Mouse (Mus musculus) intestine, embryonic 15.5 days (tissue): ENCODE measurements around the gene Inppl1. TPM values are rescaled to one million over a fixed set of nuclear protein-coding genes. Genes with fewer than 3 reads are reported as not detected.

Experiments
- ATAC-seq: fragments of 200-750 bp; cut with Nextera tagmentation; 2 replicates; pipeline ENCODE4 v1.8.0; 2017; ENCODE audit warnings: moderate TSS enrichment, moderate library complexity
- H3K27ac ChIP-seq: fragments of 300-500 bp; sonication (generic); 2 replicates; pipeline ENCODE4 v1.5.1; 2015; ENCODE audit warnings: mild to moderate bottlenecking, inconsistent platforms
- H3K27me3 ChIP-seq: fragments of 300-500 bp; sonication (generic); replicated peaks from 2 replicates; pipeline ENCODE4 v1.6.1; 2015; ENCODE audit warnings: inconsistent platforms
- H3K36me3 ChIP-seq: fragments of 300-500 bp; sonication (generic); 2 replicates; pipeline ENCODE4 v1.6.1; 2015; ENCODE audit warnings: inconsistent platforms
- H3K4me1 ChIP-seq: fragments of 300-500 bp; sonication (generic); replicated peaks from 2 replicates; pipeline ENCODE4 v1.6.1; 2015; ENCODE audit warnings: inconsistent platforms
- H3K4me2 ChIP-seq: fragments of 300-500 bp; sonication (generic); replicated peaks from 2 replicates; pipeline ENCODE4 v1.6.1; 2015; ENCODE audit warnings: mild to moderate bottlenecking, inconsistent platforms
- H3K4me3 ChIP-seq: fragments of 300-500 bp; sonication (generic); replicated peaks from 2 replicates; pipeline ENCODE4 v1.5.1; 2015; ENCODE audit warnings: inconsistent platforms
- H3K9ac ChIP-seq: fragments of 300-500 bp; sonication (generic); 2 replicates; pipeline ENCODE4 v1.6.1; 2015; ENCODE audit warnings: inconsistent platforms
- H3K9me3 ChIP-seq: fragments of 300-500 bp; sonication (generic); 2 replicates; pipeline ENCODE4 v1.6.1; 2016; ENCODE audit warnings: inconsistent platforms
- WGBS: fragments of 180-500 bp; shearing (Covaris S2); methylation state at CpG from one replicate; pipeline ENCODE4 v1.1.7; 2015; 5-methylcytosine and 5-hydroxymethylcytosine counted together
- polyA plus RNA-seq: library from polyadenylated mRNA; unstranded; fragments of >200 nt; fragmentation: Nextera tagmentation; extraction: Ambion mirVana; gene quantifications from 2 replicates; pipeline ENCODE4 v1.2.1, GENCODE M21; 2015

Gene Inppl1
- polyA plus RNA-seq, 1 experiment from 2014 or later = 35.4 TPM

DNA sequence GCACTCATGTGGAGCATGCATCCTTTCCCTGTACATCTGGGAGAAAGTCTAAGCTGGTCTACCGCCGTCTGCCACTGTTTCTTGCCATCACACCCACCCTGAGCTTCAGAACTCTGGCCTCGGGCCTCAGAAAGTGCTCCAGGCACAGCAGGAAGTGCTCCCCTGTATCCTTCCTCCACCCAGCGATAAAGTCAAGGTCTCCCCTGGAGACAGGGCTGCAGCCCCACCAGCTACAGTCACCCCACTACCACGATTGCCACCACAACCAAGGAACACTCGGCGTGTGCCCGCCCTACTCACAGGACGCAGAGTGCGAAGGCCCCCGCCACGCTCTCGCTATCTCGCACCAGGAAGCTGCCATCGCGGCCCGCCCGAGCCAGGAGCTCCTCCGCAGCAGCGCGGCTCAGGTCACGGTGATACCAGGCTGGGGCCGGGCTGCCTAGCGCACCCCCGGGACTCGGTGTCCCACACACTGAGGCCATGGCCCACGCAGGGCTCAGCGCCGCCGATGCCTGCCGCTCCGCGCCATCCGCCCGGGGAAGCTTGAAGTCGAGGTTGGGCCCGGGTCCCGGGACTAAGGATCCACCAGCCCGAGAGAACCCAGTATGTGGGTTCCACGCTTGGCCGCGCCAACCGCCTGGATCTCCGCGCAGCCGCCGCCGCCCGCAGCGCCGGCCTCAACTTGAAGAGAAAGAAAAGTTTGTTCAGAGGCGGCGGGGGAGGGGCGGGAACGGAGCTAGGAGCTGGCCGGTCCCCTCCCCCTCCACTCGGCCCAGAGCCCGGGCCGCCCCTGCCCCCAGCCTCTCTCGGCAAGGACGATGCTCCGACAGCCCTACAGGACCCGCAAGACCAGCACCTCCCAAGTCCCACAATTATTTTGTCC, 1.5 kb downstream of the Inppl1 start:
- peak overlapping the region; percentile 99 for H3K9ac ChIP-seq
- H3K4me2 ChIP-seq = peak overlapping the region; percentile 77
- H3K4me3 ChIP-seq = peak overlapping the region; percentile 83
- H3K27me3 ChIP-seq = no peaks in the 10 kb centered on the region
- H3K36me3 ChIP-seq = peaks cover 20% of the 10 kb centered on the region
- WGBS = under 1% methylated on average over 63 of the region's 63 CpGs
- ATAC-seq = peak; percentile 61
- no peaks in the 10 kb centered on the region for H3K9me3 ChIP-seq
- H3K27ac ChIP-seq = peak overlapping the region; percentile 95
- H3K4me1 ChIP-seq = peaks cover 30% of the 10 kb centered on the region

DNA sequence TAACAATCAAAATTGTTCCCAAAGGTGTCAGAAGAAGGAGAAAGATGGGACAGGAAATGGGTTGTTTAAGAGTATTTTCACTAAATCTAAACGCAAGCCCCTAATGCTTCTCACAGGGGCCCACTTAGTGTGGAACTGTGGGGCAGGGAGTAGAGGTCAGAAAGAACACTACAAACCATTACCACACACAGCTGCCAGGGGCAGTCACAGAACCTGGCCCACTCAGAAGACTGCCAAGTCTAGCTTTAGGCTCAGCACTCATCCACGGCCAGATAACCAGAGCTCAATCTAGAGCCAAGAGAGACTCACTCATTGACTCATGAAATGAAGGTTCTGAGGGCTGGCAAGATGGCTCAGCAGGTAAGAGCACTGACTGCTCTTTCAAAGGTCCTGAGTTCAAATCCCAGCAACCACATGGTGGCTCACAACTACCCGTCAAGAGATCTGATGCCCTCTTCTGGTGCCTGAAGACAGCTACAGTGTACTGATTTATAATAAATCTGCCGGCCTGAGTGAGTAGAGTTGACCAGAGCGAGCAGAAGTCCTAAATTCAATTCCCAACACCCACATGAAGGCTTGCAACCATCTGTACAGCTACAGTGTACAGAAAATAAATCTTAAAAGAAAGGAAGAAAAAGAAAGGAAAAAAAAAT, 2.4 kb downstream of the Inppl1 start:
- Histone ChIP-seq H3K9me3 (no peaks in the 10 kb centered on the region), H3K4me1 (peaks cover 30% of the 10 kb centered on the region), H3K27ac (peak overlapping the region; percentile 95), H3K4me2 (peak overlapping the region; percentile 77), H3K9ac (peak overlapping the region; percentile 99), H3K36me3 (peaks cover 30% of the 10 kb centered on the region), H3K27me3 (no peaks in the 10 kb centered on the region), H3K4me3 (peak overlapping the region; percentile 83)
- WGBS = 29% methylated on average over 5 of the region's 5 CpGs
- no peak for ATAC-seq

DNA sequence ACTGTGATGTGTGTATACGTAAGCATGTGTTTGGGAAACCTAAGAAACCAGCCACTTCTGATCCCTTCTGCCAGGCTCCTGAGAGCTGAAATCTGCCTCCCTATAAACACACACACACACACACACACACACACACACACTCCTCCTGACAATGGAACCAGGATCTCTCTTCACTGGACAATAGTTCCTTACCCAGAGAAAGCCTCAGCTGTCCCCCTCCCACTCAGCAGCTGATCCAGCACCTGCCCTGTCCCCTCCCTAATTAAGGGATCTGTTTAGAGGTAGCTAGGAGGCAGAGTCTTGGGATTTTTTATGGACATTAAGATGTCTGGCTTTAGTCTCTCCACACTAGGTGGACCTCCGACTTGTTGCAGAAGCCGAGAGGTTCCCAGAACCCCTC, 3.1 kb downstream of the Inppl1 start:
- WGBS = 52% methylated on average over 3 of the region's 3 CpGs
- Histone ChIP-seq H3K4me2 (peak overlapping the region; percentile 77), H3K9ac (0 out of 2 replicates have a peak overlapping the region, but pooled peaks have one; percentile 99), H3K9me3 (no peaks in the 10 kb centered on the region), H3K4me1 (peaks cover 30% of the 10 kb centered on the region), H3K36me3 (peaks cover 35% of the 10 kb centered on the region), H3K4me3 (no peak overlapping the region), H3K27ac (no peak overlapping the region), H3K27me3 (no peaks in the 10 kb centered on the region)
- ATAC-seq = no peak

DNA sequence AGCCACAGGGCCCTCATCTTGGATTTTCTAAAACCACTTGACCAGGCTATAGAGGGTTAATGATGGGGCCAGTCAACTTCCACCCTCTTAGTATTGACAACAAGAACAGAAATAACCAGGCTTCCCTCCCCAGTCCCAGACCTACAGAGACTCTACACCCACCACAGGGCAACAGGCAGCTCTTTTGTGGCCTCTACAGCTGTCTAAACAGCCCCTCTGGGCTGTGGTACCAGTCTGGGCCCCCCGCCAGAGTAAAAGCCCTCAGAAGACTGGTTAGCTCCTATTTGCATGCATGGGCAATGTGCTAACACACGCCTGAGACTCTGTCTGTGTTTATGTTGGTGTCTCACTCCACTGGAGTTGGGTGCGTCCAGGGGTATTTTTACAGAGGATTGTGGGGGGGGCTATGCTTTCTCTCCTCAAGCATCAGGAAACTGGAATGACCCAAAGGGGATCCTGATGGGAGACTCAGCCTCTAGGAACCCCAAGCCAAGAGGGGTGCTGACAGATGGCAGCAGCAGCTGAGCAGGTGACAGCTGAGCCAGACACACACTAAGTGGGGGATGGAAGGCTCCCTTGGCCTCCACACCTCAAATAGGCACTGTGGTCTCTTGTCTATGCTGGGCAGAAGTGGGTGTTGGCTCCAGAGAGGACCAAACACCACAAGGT, 4.0 kb downstream of the Inppl1 start:
- H3K4me3 ChIP-seq = no peak overlapping the region
- no peak for ATAC-seq
- WGBS = 71% methylated on average over 3 of the region's 3 CpGs
- H3K27ac ChIP-seq = no peak overlapping the region
- H3K9me3 ChIP-seq = no peaks in the 10 kb centered on the region
- H3K27me3 ChIP-seq = no peaks in the 10 kb centered on the region
- H3K4me2 ChIP-seq = no peak overlapping the region; the same call in 1 of the 2 replicates
- H3K9ac ChIP-seq = no peak overlapping the region
- peaks cover 29% of the 10 kb centered on the region for H3K4me1 ChIP-seq
- H3K36me3 ChIP-seq = peaks cover 42% of the 10 kb centered on the region

DNA sequence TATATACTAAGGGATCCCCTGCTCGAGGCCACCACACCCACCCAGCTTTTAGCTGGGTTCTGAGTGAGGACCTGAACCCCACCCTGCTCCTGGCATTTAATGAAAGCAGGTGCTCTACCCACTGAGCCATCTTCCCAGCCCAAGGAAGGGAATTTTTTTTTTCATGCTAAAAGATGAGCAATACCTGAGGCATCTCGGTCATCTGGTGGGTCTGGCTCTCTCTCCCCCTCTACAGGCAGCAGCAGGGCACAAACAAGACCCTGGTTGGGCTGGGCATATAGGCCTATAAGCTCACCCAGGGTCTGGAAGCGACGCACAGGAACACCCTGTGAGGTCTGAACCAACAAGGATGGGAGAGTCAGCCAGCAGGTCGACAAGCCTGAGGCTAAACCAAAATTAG, 4.7 kb downstream of the Inppl1 start:
- ATAC-seq = no peak
- Histone ChIP-seq H3K27me3 (no peaks in the 10 kb centered on the region), H3K4me2 (no peak overlapping the region), H3K4me1 (peaks cover 22% of the 10 kb centered on the region), H3K9ac (no peak overlapping the region), H3K27ac (no peak overlapping the region), H3K9me3 (no peaks in the 10 kb centered on the region), H3K36me3 (peaks cover 48% of the 10 kb centered on the region), H3K4me3 (no peak overlapping the region)
- WGBS = 67% methylated on average over 5 of the region's 5 CpGs

DNA sequence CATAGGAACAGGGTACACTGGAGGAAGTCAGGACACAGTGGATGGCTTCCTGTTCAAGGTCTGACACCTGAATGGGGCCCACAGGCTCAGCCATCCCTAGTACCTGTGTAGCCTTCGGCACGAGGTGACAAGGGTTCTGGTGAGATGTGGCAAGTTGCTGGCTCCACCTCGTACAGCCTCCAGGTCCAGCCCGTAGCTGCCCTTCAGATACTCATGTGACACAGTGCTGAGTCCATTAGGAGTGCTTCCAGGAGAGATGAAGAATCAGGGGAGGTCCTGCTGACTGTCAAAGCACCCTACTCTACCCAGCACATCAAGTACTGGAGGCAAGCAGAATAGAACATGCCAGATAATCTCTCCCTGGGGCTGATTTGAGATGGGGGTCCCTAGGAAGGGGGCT, 5.7 kb downstream of the Inppl1 start:
- 90% methylated on average over 4 of the region's 4 CpGs for WGBS
- no peak overlapping the region for H3K4me2 ChIP-seq
- no peaks in the 10 kb centered on the region for H3K27me3 ChIP-seq
- no peak for ATAC-seq
- peaks cover 57% of the 10 kb centered on the region for H3K36me3 ChIP-seq
- H3K9ac ChIP-seq = no peak overlapping the region
- H3K9me3 ChIP-seq = no peaks in the 10 kb centered on the region
- peaks cover 21% of the 10 kb centered on the region for H3K4me1 ChIP-seq
- H3K27ac ChIP-seq = no peak overlapping the region
- H3K4me3 ChIP-seq = no peak overlapping the region

DNA sequence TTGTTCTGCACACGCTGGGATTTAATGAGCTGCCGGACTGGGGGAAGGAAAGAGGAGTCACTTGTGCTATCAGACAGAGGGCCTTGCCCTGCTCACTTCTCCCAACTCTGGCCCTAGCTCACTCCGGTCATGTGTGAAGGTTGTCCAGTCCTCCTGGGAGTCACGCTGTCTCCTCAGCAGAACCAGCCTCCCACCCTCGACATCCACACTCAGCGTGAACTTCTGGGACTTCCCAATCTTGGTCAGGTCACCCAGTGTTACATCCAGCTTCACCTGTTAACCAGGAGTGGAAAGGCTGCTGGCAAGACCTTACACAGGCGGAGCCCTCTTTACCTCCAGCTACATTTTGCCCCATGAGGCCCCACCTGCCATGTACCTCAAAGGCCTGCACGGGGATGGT, 6.6 kb downstream of the Inppl1 start:
- Histone ChIP-seq H3K9ac (no peak overlapping the region), H3K36me3 (peaks cover 63% of the 10 kb centered on the region), H3K4me2 (no peak overlapping the region), H3K4me3 (no peak overlapping the region), H3K27ac (no peak overlapping the region), H3K9me3 (no peaks in the 10 kb centered on the region), H3K4me1 (peaks cover 21% of the 10 kb centered on the region), H3K27me3 (no peaks in the 10 kb centered on the region)
- no peak for ATAC-seq
- WGBS = 93% methylated on average over 8 of the region's 8 CpGs

DNA sequence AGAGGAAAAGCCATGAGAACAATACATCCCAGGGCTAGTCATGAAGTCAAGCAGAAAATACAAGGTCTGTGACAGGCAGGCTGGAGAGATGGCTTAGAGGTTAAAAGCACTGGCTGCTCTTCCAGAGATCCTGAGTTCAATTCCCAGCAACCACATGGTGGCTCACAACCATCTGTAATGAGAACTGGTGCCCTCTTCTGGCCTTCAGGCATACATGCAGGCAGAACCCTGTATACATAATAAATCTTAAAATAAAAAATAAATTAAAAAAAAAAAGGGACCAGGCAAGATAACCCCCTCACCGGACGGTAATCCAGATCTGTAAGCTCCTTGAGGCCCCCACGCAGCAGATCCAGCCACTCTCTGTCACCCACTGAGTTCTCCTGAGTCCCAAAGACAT, 7.7 kb downstream of the Inppl1 start:
- Histone ChIP-seq H3K36me3 (peaks cover 72% of the 10 kb centered on the region), H3K4me1 (peaks cover 16% of the 10 kb centered on the region), H3K9me3 (no peaks in the 10 kb centered on the region), H3K4me2 (no peak overlapping the region), H3K27ac (no peak overlapping the region), H3K4me3 (no peak overlapping the region), H3K9ac (no peak overlapping the region), H3K27me3 (no peaks in the 10 kb centered on the region)
- ATAC-seq = no peak
- 89% methylated on average over 3 of the region's 3 CpGs for WGBS

DNA sequence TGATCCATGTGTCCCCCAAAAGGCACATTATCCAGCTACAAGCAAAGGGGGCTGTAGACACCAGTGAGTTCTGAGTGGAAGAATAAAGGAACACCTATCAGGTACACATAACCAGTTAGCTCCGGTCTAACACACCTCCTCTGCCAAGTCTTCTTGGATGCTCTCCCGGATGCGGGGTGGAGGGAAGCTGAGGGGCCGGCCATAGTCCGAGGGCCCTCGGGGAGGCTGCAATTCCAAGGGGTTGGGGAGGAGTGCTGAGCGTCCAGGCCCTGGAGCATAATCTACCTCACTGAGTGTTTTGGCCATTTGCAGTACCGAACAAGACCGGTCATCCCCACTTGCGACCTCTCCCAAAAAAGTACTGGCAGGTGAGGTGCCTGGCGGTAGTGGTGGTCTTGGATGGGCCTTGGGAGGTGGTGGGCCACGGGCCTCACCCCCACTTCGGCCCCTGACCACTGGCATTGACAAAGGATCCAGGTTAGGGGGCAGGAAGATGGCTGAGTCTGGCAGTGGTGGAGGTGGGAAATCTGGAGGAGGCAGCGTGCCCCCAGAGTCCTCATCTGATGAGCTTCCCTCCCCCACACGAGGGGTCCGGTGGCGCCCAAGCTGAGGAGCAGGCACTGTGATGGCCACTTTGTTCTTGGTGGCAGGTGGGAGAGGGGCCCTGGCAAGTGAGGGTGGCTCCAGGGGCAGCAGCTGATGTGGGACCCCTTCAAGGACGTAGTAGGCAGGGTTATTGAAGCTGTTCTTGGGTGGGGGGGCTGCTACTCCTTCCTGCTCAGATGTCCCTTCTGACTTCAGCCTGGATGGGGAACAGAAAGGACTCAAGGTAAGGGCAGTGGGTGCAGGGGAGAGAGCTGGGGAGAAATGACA, 14.0 kb downstream of the Inppl1 start:
- Histone ChIP-seq H3K36me3 (peaks cover 43% of the 10 kb centered on the region), H3K27ac (no peak overlapping the region)

DNA sequence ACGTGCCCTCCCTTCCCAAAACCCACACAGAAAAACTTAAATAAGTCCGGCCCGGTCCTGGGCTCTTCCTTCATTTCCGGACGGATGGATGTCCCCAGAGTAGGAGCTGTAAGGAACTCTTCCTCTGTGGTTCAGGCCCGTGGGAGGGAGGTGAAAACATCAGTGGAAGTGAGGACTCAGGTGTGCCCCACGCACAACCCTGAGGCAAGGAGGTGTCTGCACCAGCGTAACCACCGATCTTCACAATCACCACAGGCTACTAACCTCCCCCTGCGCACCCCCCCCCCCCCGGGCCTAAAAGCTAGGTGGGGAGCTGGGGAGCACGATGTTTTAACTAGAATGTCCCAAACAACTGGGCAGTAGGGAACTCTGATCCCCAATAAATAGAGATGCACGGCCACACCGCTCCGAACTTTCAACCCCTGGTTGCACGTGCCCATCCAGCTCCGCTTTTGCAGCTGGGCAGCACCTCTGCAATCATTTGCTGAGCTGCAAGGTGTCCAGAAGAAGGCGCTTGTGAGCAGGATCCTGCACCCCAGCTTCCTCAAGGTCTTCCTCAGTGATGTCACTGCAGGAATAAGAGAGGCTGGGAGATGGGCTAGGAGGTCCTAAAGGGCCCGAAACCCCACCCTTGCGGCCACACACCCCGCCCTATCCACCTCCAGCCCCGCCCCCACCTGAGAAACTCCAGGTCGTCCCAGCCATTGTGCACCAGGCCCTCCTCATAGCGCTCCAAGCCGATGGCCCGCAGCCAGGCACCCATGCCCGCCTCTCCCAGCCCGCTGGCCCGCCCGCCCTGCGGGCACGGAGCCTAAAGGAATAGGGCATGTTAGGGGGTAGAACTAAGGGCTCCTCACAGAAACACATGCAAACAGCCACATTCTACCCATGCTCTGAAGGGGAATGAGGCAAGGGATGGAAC, 14.9 kb downstream of the Inppl1 start:
- ATAC-seq = peak; percentile 26
- no peak overlapping the region for H3K9ac ChIP-seq
- WGBS = 46% methylated on average over 32 of the region's 32 CpGs
- no peak overlapping the region; the same call in 1 of the 2 replicates for H3K4me2 ChIP-seq
- peaks cover 22% of the 10 kb centered on the region for H3K4me1 ChIP-seq
- peaks cover 37% of the 10 kb centered on the region for H3K27me3 ChIP-seq
- no peak overlapping the region for H3K27ac ChIP-seq
- H3K9me3 ChIP-seq = no peaks in the 10 kb centered on the region
- H3K4me3 ChIP-seq = no peak overlapping the region
- H3K36me3 ChIP-seq = peaks cover 35% of the 10 kb centered on the region

More for the DNA sequence above, 14.0 kb downstream of the Inppl1 start:
- Histone ChIP-seq H3K9me3 (no peaks in the 10 kb centered on the region), H3K4me2 (no peak overlapping the region), H3K4me3 (no peak overlapping the region), H3K9ac (no peak overlapping the region), H3K4me1 (peaks cover 18% of the 10 kb centered on the region), H3K27me3 (peaks cover 29% of the 10 kb centered on the region)
- ATAC-seq = no peak
- 86% methylated on average over 18 of the region's 18 CpGs for WGBS
